Mouse (Mus musculus) urinary bladder, postnatal 4 days (tissue): ENCODE results near the gene Fry.

Source experiments
- DNase-seq, 2 experiments: peaks; one replicate each; pipeline ENCODE4 v3.0.0; 2021 to 2022; ENCODE audit warnings: low spot score in 2 of 2

Fry gene

GRCm38 (mm10) chr5:150336451-150336850 lies 218.0 kb downstream of the Fry start:
- no peak for DNase-seq

GRCm38 (mm10) chr5:150337696-150338095 lies 219.3 kb downstream of the Fry start:
- no peak for DNase-seq

- DNase-seq = no peak
These were observed 222.5 kb downstream of the Fry start for GRCm38 (mm10) chr5:150340944-150341343.

- no peak for DNase-seq
These were observed 223.7 kb downstream of the Fry start for GRCm38 (mm10) chr5:150342139-150342538.

- no peak for DNase-seq
These were observed 227.5 kb downstream of the Fry start for GRCm38 (mm10) chr5:150345946-150346345.

- no peak for DNase-seq
These were observed 227.9 kb downstream of the Fry start for GRCm38 (mm10) chr5:150346378-150346777.

- no peak for DNase-seq
These were observed 229.4 kb downstream of the Fry start for GRCm38 (mm10) chr5:150347845-150348244.

- no peak for DNase-seq
These were observed 229.9 kb downstream of the Fry start for GRCm38 (mm10) chr5:150348302-150348701.

- no peak for DNase-seq
These were observed 232.7 kb downstream of the Fry start for GRCm38 (mm10) chr5:150351191-150351590.

GRCm38 (mm10) chr5:150358671-150359070 lies 240.2 kb downstream of the Fry start:
- DNase-seq = no peak

GRCm38 (mm10) chr5:150362241-150362640 lies 243.8 kb downstream of the Fry start:
- no peak for DNase-seq

GRCm38 (mm10) chr5:150364621-150365020 lies 246.2 kb downstream of the Fry start:
- DNase-seq = no peak

GRCm38 (mm10) chr5:150367027-150367426 lies 248.6 kb downstream of the Fry start:
- no peak for DNase-seq

- DNase-seq = no peak
These were observed 251.8 kb downstream of the Fry start for GRCm38 (mm10) chr5:150370291-150370690.

GRCm38 (mm10) chr5:150370895-150371294 lies 252.4 kb downstream of the Fry start:
- no peak for DNase-seq

- no peak for DNase-seq
These were observed 254.5 kb downstream of the Fry start for GRCm38 (mm10) chr5:150372956-150373355.

- DNase-seq = no peak
These were observed 256.5 kb downstream of the Fry start for GRCm38 (mm10) chr5:150374778-150375559.

GRCm38 (mm10) chr5:150378586-150378985 lies 260.1 kb downstream of the Fry start:
- DNase-seq = no peak

- no peak for DNase-seq
These were observed 262.3 kb downstream of the Fry start for GRCm38 (mm10) chr5:150380767-150381166.

GRCm38 (mm10) chr5:150382411-150382810 lies 264.0 kb downstream of the Fry start:
- DNase-seq = no peak

GRCm38 (mm10) chr5:150384272-150385215 lies 266.1 kb downstream of the Fry start:
- DNase-seq = no peak

- no peak for DNase-seq
These were observed 266.8 kb downstream of the Fry start for GRCm38 (mm10) chr5:150385224-150385623.

- DNase-seq = no peak
These were observed 270.2 kb downstream of the Fry start for GRCm38 (mm10) chr5:150388623-150389022.
